Mouse (Mus musculus) gastrocnemius, postnatal 14 days (tissue): Measurements from ENCODE around the gene Isyna1. TPM values are rescaled to one million over a fixed set of nuclear protein-coding genes. Genes with fewer than 3 reads are reported as not detected.
"Not testable (repeated sequence)": the region's sequence is repeated elsewhere in the genome, so short reads cannot be mapped to it uniquely, and the experiment has no call there.

Experiments used
- DNase-seq: peaks from one replicate; pipeline ENCODE4 v3.0.0; 2021; ENCODE audit warnings: mixed read lengths
- intact Hi-C: fragments of 180-260 bp; cut with DNase I; formaldehyde crosslinking; loops from one replicate; pipeline ENCODE4 v1.15.1; 2025; ENCODE audit warnings: low total_unique reads
- total RNA-seq, 2 experiments: library from RNA; stranded (reverse); gene quantifications; 2 replicates each; pipeline ENCODE4 v1.2.3; 2021

Gene Isyna1
- total RNA-seq, 2 experiments from 2014 or later: 18.7 to 24.7 TPM

DNA sequence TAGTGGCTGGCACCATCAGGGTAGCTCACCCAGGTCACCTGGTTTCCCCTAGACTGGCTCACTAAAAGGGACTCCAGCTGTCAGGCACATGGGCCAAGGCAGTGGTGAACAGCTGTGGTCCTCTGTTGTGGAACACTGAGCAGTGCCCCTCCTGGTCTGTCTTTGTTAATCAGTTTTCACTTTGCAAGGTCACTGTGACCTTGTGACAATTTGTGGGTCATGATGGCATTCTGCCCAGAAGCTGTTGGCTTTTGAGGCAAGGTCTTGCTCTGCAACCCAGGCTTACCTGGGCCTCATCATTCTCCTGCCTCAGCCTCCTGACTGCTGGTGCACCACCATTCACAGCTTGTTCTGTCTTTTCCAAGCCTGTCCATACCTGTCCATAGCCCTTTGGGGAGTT, 23.8 kb upstream of the Isyna1 start:
- no peak for DNase-seq
- intact Hi-C loops: no loop called here

DNA sequence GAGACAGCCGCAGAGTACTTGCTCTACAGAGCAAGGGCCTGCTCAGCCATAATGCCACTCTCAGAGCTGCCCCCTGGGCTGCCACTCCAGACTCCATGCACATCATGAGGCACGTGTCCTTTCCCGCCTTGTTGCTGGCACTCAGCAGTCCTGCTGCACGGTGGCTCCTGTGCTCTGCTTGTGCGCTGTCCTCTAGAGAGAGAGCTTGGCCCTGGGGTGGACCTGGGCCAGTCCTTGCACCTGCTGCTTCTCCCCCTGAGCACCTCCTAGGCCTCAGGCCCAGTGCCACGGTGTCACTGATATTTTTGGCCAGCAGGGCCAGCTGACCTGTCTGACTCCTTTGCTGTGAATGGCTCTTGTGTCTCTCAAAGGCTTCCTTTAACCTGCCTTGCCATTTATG, 23.2 kb upstream of the Isyna1 start:
- peak; percentile 80 for DNase-seq

DNA sequence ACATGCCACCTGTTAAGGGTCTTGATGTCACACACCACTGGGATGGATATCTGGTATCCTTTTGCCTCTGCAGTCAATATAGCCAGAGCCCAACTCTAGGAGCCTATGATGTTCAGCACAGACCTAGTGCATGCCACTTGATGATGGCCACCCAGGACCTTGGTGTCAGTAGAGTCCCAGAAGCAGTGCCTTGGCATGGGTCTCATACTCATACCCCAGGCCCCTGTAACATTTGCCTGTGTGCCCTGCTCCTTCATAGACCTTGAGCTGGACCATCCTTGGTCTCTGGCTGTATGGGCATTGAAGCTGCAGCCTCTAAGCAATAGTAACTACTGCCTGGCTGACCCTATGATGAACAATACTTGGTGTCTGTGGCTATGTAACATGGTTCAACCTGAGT, 19.9 kb upstream of the Isyna1 start:
- intact Hi-C loops: no loop called here
- no peak for DNase-seq

More for the DNA sequence above, 23.2 kb upstream of the Isyna1 start:
- intact Hi-C loops: no loop called here

DNA sequence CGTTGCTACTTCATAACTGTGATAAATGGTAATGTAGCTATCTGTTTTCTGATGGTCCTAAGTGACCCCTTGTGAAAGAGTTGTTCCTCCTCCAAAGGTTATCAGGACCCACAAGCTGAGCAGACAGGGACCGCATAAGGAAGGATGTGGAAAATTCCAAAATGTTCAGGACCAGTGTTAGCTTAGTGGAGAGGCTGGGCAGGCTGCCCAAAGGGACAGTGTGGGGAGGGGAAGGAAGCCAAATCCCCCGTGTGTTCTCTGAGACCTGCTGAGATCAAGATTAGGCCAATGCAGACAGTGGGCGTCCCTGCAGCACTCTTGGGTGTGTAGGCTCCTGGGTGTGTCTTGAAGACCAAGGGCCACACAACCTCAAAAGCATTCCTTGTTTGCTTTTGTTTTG, 19.3 kb upstream of the Isyna1 start:
- peak; percentile 57 for DNase-seq
- intact Hi-C loops: no loop called here

DNA sequence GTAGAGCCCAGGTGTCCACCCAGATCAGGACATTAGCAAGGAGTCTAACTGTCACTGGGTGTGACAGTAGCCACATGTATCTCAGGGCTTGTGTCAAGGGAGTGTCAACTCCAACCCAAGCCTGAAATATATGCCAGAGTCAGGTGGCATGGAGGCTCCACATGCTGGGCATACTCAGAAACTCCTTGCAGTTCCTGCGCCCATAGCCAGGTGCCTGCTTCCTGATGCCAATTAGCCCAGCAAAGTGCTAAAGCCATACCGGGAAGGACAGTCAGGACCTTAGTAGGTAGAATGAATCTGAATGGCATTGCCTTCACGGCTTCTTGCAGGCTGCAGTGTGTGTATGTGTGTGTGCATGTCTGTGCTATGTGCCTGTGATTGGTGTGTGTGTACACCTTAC, 17.0 kb upstream of the Isyna1 start:
- intact Hi-C loops: no loop called here
- no peak for DNase-seq

DNA sequence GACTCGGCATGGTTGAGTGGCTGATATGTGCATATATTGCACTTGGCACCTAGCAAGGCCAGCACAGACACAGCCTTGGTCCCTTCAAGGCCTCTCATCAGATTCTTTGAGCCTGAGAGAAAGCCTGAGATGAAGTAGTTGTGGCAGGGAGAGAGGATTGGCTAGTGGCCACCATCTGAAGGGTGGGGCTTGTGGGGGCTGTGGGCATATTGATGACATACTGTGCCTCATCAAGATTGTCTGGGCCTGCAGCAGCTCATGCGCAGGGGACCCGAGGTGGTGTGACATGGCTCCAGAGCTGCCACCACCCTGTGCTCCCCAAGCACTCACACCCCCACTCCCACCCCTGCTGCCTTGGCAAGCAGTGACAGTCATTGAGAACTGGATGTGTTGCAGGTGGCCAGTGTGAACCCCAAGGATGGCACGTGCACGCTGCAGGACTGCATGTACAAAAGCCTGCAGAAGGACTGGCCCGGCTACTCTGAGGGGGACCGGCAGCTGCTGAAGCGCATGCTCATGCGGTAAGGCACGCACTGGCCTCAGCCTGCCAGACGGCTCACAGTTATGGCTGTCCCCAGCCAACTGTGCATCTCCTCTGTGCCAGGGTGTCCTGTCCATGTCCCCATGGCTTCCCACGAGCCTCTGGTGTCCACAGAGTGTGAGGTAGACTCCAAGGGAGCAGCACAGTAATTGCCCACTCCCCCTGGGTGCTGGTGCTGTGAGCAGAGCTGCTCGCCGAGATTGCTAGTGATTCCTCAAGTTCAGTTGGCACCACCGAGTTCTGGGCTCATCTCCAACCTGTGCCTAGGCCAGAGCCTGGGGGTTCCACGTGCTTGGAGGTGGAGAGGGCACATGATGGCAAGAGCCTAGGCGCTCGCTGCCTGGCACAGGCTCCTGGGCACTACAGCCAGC, 10.4 kb upstream of the Isyna1 start:
- intact Hi-C loops: no loop called here
- DNase-seq: peak; percentile 50

DNA sequence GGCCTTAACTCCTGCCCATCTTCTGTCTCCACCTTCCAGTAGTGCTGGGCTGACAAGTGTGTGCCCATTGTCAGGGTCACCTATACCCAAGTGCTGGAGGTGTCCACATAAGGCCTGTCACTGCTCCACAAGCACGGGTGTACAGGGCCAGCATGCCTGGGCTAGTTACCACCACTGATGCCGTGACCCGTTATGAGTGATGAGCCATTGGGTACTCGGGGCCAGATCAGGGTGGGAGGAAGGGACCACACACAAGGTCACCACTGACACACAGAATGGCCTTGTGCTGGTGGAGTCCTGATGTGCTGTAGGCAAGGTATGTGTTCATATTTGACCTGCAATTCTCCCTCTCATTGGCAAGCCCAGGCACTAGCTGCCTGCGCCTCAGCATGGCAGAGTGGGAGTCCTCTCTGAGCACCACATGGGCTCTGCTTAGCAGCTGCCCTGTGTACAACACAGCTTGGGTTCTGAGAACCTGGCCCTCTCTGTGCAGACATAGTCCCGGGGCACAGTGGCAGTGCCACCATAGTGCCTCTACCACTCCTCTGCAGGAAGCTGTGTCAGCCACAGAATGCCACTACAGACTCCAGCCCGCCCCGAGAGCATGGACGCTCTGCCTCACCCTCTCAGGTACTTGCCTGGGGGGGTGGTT, 9.4 kb upstream of the Isyna1 start:
- no peak for DNase-seq
- intact Hi-C loops: no loop called here

DNA sequence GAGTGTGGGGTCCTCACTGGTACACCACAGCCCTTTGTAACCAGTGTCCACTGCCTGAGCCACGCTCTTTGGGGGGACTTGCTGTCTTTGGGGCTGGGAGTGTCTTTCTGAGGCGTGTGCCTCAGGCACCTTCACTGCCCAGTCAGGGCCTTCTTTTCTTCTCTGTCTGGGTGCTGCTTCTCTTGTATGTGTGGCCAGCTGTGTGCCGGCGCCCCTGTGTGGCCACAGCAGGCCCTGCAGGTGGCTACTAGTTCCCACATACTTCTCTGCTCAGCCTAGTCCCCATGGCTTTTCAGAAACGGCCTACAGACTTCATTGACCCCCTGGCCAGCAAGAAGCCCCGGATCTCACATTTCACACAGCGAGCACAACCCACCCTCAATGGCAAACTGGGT, 8.9 kb upstream of the Isyna1 start:
- intact Hi-C loops: no loop called here
- DNase-seq: peak; percentile 70

DNA sequence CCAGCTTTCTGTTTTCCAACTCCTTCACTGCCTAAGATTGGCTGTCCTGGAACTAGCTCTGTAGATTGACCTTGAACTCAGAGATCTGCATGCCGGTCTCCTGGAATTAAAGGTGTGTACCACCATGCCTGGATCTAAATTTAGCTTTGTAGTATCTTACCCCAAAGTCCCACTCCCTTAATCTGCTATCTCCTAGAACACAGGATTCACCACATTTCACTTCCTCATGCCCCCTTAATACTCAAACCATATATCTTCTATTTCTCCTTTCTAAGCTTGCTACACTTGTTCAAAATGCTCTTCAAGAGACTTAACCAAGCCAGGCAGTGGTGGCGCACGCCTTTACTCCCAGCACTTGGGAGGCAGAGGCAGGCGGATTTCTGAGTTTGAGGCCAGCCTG, 6.2 kb upstream of the Isyna1 start:
- intact Hi-C loops, DNase-seq: not testable (repeated sequence)

DNA sequence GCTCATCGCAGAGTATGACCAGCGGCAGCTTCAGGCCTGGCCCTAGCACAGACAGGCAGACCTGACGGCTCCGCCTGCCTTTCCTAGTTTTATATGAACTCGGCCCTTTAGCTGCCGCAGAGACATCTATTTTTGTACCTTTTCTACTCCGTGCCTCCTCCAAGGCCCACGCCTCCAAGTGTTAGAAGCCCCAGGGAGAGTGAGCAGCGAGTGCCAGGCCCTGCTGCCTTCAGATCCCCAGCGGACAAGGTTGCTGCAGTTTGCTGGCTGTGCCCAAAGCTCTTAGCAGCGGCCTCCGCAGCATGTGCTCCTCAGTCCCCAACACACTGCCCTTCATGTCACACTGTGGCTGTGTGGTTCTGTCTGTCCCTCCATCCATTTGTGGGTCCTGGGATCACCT, 2.6 kb upstream of the Isyna1 start:
- intact Hi-C loops: no loop called here

DNA sequence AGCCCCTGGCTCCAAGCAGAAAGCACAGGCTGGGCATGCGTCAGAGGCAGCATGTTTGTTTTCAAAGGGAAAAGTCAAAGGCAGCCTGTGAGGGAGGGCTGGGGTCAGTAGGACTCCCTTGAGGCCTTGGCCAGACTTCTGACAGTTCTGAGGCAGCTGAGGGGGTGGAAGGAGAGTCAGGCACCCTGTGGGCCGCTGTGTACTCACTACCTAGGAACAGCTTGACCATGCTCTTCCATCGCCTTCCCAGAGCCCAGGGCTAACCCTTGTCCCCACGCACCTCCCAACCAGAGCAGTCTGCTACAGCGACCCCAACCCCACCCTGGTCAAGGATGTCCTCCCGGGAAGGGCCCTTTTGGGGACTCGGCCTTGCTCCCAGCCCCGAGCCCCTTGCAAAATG, 1.0 kb upstream of the Isyna1 start:
- intact Hi-C loops: no loop called here
- no peak for DNase-seq

More for the DNA sequence above, 2.6 kb upstream of the Isyna1 start:
- no peak for DNase-seq

DNA sequence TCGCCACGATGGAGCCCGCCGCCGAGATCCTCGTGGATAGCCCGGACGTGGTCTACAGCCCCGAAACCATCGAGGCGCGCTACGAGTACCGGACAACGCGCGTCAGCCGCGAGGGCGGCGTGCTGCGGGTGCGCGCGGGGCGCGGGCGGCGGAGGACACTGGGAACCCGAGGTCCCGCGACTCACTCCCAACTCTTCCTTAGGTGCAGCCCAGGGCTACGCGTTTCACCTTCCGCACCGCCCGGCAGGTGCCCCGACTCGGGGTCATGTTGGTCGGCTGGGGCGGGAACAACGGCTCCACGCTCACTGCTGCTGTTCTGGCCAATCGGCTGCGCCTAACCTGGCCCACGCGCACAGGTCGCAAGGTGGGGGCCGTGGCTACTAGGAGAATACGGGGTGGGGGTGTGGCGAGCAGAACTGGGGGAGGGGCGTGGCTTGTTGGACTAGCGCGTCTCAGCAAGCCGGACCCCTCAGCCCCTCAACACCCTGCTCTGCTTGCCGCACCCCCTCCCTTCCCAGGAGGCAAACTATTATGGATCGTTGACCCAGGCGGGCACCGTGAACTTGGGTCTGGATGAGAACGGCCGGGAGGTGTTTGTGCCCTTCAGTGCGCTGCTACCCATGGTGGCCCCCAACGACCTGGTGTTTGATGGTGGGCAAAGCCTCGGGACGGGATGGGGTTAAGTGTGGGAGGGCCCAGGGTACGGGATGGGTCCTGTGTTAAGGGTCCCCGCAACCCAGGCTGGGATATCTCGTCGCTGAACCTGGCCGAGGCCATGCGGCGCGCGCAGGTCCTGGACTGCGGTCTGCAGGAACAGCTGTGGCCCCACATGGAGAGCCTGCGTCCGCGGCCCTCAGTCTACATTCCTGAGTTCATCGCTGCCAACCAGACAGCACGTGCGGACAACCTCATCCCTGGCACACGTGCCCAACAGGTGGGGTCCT, 720 bp downstream of the Isyna1 start:
- peak; percentile 32 for DNase-seq
- intact Hi-C loops: no loop called here

DNA sequence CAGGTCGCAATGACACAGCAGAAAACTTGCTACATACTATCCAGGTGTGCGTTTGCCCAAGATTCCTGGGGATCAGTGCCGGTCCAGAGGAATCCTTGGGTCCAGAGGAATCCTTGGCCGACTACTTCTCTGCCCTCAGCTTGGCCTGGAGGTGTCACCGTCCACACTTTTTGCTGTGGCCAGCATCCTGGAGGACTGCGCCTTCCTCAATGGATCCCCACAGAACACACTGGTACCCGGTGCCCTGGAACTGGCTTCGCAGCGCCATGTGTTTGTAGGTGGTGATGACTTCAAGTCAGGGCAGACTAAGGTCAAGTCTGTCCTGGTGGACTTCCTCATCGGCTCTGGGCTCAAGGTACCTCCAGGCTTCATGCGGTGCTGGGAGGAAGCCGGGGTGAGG, 1.6 kb downstream of the Isyna1 start:
- DNase-seq: no peak
- intact Hi-C loops: no loop called here

DNA sequence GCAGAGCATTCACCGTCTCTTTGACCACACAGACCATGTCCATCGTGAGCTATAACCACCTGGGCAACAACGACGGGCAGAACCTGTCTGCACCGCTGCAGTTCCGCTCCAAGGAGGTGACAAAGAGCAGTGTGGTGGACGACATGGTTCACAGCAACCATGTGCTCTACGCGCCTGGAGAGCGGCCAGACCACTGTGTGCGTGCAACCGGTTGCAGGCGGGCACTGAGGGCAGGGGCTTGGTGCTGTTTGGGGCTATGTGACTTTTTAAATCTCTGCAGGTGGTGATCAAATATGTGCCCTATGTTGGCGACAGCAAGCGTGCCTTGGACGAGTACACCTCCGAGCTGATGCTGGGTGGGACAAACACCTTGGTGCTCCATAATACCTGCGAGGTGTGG, 2.0 kb downstream of the Isyna1 start:
- DNase-seq: no peak
- intact Hi-C loops: no loop called here

DNA sequence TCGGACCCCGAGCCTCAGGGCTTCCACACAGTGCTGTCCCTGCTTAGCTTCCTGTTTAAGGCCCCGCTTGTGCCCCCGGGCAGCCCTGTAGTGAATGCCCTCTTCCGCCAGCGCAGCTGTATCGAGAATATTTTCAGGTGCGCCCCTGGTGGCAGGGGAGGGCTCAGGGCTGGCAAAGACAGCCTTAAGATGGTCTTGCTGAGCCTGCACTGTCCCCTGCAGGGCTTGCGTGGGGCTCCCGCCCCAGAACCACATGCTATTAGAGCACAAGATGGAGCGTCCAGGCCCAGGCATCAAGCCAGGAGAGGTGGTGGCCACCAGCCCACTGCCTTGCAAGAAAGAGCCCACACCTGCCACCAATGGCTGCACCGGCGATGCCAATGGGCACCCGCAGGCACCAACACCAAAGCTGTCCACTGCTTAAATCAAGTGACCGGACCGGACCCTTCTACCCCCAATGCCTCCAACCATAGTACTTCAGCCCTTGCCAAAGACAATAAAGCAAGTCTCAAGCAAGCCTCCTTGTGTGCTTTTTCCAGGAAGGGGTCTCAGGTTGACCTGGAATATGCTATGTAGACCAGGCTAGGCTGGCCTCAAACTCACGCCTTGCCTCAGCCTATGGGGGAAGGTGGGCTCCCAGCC, 2.7 kb downstream of the Isyna1 start:
- intact Hi-C loops: no loop called here
- DNase-seq: no peak

DNA sequence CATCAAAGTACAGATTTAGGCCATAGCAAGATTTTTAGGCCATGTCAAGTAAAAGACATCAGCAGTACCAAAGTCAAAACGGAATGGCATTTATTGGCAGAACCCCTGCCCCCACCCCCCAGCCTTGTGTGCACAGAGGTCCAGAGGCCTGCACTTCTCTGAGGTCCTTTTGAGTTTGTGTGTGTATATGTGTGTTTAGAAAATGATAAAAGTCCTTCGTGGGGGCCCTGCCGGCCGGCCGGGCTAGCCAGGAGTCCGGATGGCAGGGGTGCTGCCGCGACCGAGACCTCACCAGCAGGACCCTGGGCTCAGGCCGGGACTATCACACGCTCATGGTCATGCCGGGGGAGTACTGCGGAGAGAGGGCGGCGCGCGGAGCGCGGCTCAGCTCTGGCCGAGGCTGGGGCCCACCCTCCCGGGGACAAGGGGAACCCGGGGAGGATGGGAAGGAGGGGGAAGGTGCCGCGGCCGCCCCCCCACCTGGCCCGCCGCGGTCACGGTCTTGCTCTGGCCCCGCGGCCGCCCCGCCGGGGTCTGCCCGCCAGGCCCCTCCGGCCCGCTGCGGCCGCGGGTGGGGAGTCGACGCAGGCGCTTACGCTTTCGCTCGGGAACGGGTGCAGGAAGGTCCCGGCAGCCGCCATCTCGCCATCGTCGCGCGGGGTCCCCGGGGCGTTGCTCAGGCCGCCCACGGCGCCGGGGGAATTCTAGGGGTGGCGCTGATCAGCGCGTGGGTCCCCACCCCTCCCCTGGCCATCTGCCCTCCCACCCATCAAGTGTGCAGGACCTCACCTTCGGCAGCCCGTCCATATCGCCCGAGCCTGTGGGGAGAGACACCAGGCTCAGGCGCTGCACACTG, 3.5 kb downstream of the Isyna1 start:
- no peak for DNase-seq
- intact Hi-C loops: no loop called here

DNA sequence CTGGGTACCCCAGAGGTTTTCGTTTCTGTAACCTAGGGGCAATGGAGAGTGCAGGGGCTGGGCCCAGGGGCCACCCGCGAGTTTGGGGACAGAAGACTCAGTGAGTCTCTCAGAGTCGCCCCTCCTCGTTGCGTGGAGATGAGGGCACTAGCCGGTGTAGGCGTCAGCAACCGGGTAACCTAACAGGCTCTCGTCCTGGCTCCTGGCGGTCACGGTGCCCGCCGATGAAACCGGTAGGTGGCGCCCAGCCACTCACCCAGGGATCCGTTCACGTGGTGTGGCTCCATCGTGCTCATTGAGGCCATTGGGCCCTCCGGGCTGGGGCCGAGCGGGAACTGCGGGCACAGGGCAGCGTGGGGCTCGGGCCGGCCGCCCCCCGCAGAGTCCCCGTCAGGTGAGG, 4.1 kb downstream of the Isyna1 start:
- DNase-seq: peak; percentile 80
- intact Hi-C loops: no loop called here

DNA sequence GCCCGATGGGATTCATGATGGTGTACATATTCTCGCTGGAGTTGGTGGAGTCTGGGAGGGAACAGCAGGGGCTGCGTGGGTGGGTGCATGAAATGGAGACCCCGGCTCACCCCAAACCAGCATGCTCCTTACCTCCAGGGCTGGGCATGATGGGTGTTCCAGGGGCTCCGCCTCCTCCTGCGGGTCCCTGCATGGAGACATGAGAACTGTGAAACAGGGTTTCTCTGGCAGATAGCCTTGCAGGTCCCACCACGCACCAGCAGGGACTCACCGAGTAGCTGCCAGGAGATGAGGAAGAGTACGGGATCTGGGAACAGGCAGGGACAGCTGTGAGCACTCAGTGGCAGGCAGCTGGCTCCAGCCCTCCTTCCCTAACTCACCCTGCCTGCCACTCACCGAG, 4.5 kb downstream of the Isyna1 start:
- intact Hi-C loops: no loop called here
- no peak for DNase-seq
